Mouse (Mus musculus): ENCODE measurements around the gene Map3k7cl. TPM values are rescaled to one million over a fixed set of nuclear protein-coding genes. Genes with fewer than 3 reads are reported as not detected.

Map3k7cl gene
- polyA plus RNA-seq, 1 experiment from 2014 or later: not detected

DNA sequence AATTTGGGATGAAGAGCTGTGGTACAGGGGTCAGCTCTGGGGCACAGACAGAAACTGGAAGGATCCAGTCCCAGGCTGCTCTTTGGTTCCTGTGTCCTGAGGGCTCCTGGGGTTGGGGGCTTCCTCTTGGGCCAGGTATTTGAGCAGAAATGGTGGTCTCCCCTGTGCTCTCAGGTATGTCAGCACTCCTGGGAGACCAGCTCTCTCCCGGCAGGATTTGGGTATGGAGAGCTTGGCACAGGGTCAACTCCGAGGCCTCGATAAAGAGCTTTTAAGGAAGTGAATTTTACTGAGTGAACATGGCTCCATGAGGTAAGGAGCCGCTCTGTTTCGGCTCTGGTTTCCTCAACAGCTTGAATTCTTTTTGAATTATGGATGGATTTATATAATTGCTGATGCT lies 70.8 kb downstream of the Map3k7cl start:
- ATAC-seq: no peak
- Histone ChIP-seq H3K4me1 (no peaks in the 10 kb centered on the region), H3K27me3 (replicated peaks) (no peaks in the 10 kb centered on the region), H3K4me2 (no peak overlapping the region), H3K9me3 (replicated peaks) (peaks cover 25% of the 10 kb centered on the region), H3K27ac (no peak overlapping the region), H3K4me3 (no peak overlapping the region), H3K9ac (no peak overlapping the region), H3K36me3 (no peaks in the 10 kb centered on the region)
- 79% methylated on average over 5 of the region's 5 CpGs for WGBS (ENCODE audit: insufficient replicate concordance)

DNA sequence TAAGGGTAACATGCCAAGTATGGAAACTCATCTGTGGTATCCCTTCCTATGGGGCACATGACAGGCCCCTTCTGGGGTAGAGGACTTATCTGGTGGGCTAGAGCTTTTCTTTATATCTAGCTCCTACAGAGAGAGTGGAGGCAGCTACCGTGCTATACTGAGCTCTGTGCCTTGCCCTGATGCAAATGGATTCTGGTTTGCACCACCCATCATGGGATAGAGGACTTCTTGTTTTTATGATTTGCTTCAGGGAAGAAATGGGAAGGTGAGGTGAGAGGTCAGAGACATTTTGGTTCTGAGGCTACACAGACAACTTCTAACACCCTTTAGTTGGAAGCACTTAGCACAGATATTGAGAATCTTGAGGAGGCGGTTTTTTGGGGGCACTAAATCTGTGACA lies 71.8 kb downstream of the Map3k7cl start:
- Histone ChIP-seq H3K27me3 (replicated peaks) (no peaks in the 10 kb centered on the region), H3K36me3 (no peaks in the 10 kb centered on the region), H3K4me2 (no peak overlapping the region), H3K4me3 (no peak overlapping the region), H3K9ac (no peak overlapping the region), H3K4me1 (no peaks in the 10 kb centered on the region), H3K27ac (no peak overlapping the region), H3K9me3 (replicated peaks) (peaks cover 25% of the 10 kb centered on the region)
- ATAC-seq: no peak
- 58% methylated on average over 2 of the region's 2 CpGs for WGBS (ENCODE audit: insufficient replicate concordance)

GRCm38 (mm10) chr16:87625341-87625740 lies 72.2 kb downstream of the Map3k7cl start:
- Histone ChIP-seq H3K9ac (no peak overlapping the region), H3K36me3 (no peaks in the 10 kb centered on the region), H3K4me2 (no peak overlapping the region), H3K4me3 (no peak overlapping the region), H3K4me1 (no peaks in the 10 kb centered on the region), H3K27ac (no peak overlapping the region), H3K27me3 (replicated peaks) (no peaks in the 10 kb centered on the region), H3K9me3 (replicated peaks) (peaks cover 25% of the 10 kb centered on the region)
- no peak; the same call in 1 of the 2 replicates for ATAC-seq
- WGBS (ENCODE audit: insufficient replicate concordance): 29% methylated on average over 3 of the region's 3 CpGs

GRCm38 (mm10) chr16:87625816-87626215 lies 72.7 kb downstream of the Map3k7cl start:
- 80% methylated on average over 8 of the region's 8 CpGs for WGBS (ENCODE audit: insufficient replicate concordance)
- H3K36me3 ChIP-seq: no peaks in the 10 kb centered on the region
- H3K27ac ChIP-seq: no peak overlapping the region
- H3K9ac ChIP-seq: no peak overlapping the region
- no peaks in the 10 kb centered on the region for H3K27me3 ChIP-seq (replicated peaks)
- H3K4me2 ChIP-seq: no peak overlapping the region
- H3K9me3 ChIP-seq (replicated peaks): peaks cover 25% of the 10 kb centered on the region
- no peak overlapping the region for H3K4me3 ChIP-seq
- H3K4me1 ChIP-seq: no peaks in the 10 kb centered on the region
- no peak for ATAC-seq

DNA sequence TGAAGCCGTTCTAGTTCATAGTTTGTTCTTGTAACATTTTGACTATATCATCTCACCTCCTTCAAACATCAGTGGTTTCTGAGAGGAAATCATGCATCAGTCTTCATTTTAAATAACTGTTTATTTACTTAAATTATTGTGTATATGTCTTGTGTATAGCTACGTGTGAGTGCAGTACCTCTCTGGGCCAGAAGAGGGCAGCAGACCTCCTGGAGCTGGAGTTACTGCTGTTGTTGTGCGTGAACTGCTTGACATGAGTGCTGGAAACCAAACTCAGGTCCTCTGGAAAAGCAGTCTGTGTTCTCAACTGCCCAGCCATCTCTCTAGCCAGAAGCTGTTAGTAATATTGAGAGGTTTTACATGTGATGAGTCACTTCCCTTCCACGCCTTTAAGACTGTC lies 73.6 kb downstream of the Map3k7cl start:
- Histone ChIP-seq H3K9ac (no peak overlapping the region), H3K27ac (no peak overlapping the region), H3K27me3 (replicated peaks) (no peaks in the 10 kb centered on the region), H3K9me3 (replicated peaks) (peaks cover 23% of the 10 kb centered on the region), H3K4me2 (no peak overlapping the region), H3K4me3 (no peak overlapping the region), H3K4me1 (no peaks in the 10 kb centered on the region), H3K36me3 (no peaks in the 10 kb centered on the region)
- no peak for ATAC-seq
- 90% methylated on average over 4 of the region's 4 CpGs for WGBS (ENCODE audit: insufficient replicate concordance)

- Histone ChIP-seq H3K4me3 (no peak overlapping the region), H3K9ac (no peak overlapping the region), H3K4me1 (no peaks in the 10 kb centered on the region), H3K4me2 (no peak overlapping the region), H3K36me3 (no peaks in the 10 kb centered on the region), H3K9me3 (replicated peaks) (no peaks in the 10 kb centered on the region), H3K27ac (no peak overlapping the region), H3K27me3 (replicated peaks) (no peaks in the 10 kb centered on the region)
- ATAC-seq: no peak
Observed at GRCm38 (mm10) chr16:87634709-87635108, 81.6 kb downstream of the Map3k7cl start.

DNA sequence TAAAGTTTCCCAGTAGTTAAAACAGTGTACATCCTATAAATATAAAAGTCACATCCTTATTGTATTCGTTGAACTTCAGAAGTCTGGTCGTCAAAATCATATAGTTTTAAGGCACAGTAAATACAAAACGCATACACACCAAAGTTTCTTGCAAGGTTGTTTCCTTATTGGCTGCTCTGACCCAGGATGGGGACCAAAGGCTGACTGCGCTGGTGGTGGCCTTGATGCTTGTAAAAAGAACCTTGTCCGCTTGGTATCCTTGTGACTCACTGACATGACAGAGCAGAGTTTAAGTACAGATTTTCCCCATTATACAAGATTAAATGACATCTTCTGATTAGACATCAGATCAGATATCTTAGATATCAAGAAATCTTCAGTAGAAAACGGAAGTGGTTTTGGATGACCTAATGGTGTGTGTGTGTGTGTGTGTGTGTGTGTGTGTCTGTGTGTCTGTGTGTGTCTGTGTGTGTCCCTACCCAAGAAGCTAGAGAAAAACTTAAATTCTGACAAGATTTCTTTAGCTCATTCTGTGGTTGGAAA lies 82.2 kb downstream of the Map3k7cl start:
- Histone ChIP-seq H3K4me3 (no peak overlapping the region), H3K27ac (no peak overlapping the region), H3K27me3 (replicated peaks) (no peaks in the 10 kb centered on the region), H3K9ac (no peak overlapping the region), H3K9me3 (replicated peaks) (no peaks in the 10 kb centered on the region), H3K4me2 (no peak overlapping the region), H3K4me1 (no peaks in the 10 kb centered on the region), H3K36me3 (no peaks in the 10 kb centered on the region)
- 79% methylated on average over 6 of the region's 6 CpGs for WGBS (ENCODE audit: insufficient replicate concordance)
- ATAC-seq: no peak

DNA sequence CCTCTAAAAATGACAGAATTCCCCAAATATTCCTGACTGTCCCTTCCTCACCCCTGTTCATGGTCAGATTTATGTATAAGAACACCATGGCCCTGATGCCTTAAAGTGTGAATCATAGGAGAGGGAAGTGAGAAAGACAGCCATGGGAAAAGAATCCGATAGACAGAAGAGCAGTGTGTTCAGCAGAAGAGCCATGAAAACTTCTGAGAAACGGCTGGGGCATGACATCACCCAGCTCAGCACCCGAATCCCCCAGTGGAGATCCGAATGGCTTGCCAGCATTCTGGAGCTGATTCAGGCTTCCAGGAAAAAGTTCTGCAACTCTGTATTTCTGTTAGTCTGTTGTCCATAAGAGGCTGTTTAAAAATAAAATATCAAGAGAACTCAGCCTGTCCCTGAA lies 82.7 kb downstream of the Map3k7cl start:
- no peak overlapping the region for H3K27ac ChIP-seq
- no peaks in the 10 kb centered on the region for H3K9me3 ChIP-seq (replicated peaks)
- no peak overlapping the region for H3K9ac ChIP-seq
- H3K4me3 ChIP-seq: no peak overlapping the region
- ATAC-seq: no peak
- no peak overlapping the region for H3K4me2 ChIP-seq
- no peaks in the 10 kb centered on the region for H3K36me3 ChIP-seq
- H3K4me1 ChIP-seq: no peaks in the 10 kb centered on the region
- no peaks in the 10 kb centered on the region for H3K27me3 ChIP-seq (replicated peaks)
- 68% methylated on average over 4 of the region's 4 CpGs for WGBS (ENCODE audit: insufficient replicate concordance)

DNA sequence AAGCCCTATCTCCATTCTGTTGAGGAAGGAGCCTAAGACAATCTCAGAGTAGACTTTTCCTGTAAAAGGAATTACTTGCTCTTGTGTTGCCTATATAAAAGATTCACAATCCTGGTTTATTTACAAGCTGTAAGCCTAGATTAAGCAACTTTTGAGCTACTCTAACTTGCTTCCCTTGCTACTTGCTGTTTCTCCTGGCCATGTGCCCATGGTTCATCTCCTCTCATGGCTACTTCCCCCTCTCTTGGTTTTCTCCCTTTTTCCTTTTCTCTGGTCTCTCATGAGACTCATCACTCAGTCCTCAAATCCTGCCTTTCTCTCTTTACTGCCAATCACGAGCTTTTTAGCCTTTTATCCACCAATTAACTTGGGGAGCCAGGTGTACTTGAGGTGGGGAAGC lies 85.0 kb downstream of the Map3k7cl start:
- no peak for ATAC-seq
- 34% methylated on average over 1 of the region's 1 CpGs for WGBS (ENCODE audit: insufficient replicate concordance)

GRCm38 (mm10) chr16:87642234-87642633 lies 89.1 kb downstream of the Map3k7cl start:
- Histone ChIP-seq H3K27ac (no peak overlapping the region), H3K9me3 (replicated peaks) (no peaks in the 10 kb centered on the region), H3K36me3 (no peaks in the 10 kb centered on the region), H3K4me2 (no peak overlapping the region), H3K4me1 (no peaks in the 10 kb centered on the region), H3K9ac (no peak overlapping the region), H3K4me3 (no peak overlapping the region), H3K27me3 (replicated peaks) (no peaks in the 10 kb centered on the region)
- WGBS (ENCODE audit: insufficient replicate concordance): 88% methylated on average over 7 of the region's 7 CpGs
- ATAC-seq: no peak

More for the DNA sequence above, 85.0 kb downstream of the Map3k7cl start:
- H3K27me3 ChIP-seq (replicated peaks): no peaks in the 10 kb centered on the region
- no peaks in the 10 kb centered on the region for H3K9me3 ChIP-seq (replicated peaks)
- no peaks in the 10 kb centered on the region for H3K4me1 ChIP-seq
- H3K36me3 ChIP-seq: no peaks in the 10 kb centered on the region
- no peak overlapping the region for H3K9ac ChIP-seq
- no peak overlapping the region for H3K4me2 ChIP-seq
- H3K4me3 ChIP-seq: no peak overlapping the region
- H3K27ac ChIP-seq: no peak overlapping the region

DNA sequence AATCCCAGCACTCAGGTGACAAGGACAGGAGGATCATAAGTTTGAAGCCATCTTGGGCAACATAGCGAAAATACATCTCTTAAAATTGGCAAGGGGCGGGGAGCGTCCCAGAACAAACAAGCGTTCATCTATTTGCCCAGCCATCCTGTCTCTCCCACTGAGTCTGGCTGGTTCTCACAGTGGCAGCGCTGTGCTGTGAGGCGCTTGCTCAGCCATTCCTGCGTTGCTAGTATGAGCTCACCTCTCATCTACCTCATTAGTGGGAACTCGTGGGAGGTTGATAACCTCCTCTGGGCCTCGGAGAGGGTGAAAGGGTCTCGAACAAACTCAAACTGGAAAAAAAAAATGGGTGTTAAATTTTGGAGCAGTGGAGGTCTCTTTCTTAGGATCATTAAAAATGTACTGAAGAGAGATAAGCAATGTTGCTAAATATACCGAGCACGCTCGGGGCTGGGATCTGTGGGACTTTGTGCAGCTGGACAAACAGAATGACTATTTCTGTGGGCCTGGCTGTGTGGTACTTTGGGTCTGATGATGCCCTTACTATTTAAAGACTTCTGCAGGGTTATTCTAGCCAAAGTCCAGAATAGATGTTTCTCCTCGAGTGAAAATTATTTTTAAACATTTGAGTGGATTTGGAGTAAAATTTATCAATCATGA lies 91.1 kb downstream of the Map3k7cl start:
- Histone ChIP-seq H3K9me3 (replicated peaks) (no peaks in the 10 kb centered on the region), H3K27ac (no peak overlapping the region), H3K36me3 (no peaks in the 10 kb centered on the region), H3K4me1 (no peaks in the 10 kb centered on the region), H3K4me3 (no peak overlapping the region), H3K27me3 (replicated peaks) (no peaks in the 10 kb centered on the region), H3K9ac (no peak overlapping the region), H3K4me2 (no peak overlapping the region)
- no peak for ATAC-seq
- WGBS (ENCODE audit: insufficient replicate concordance): 57% methylated on average over 14 of the region's 14 CpGs
